Mouse (Mus musculus) ES-Bruce4 (cell line): ENCODE data around the gene Bcl2l13.

ENCODE experiments used
- CTCF ChIP-seq: IDR thresholded peaks from one replicate; pipeline ENCODE4 v1.8.1; 2011; ENCODE audit warnings: low read depth, low read length
- EP300 ChIP-seq: IDR thresholded peaks from 2 replicates; pipeline ENCODE4 v1.6.1; 2011; ENCODE audit warnings: low read depth, low read length; ENCODE audit not compliant: insufficient read depth

GRCm38 (mm10) chr6:120788904-120789303 lies 47.1 kb upstream of the Bcl2l13 start:
- no peak for TF ChIP-seq CTCF
- TF ChIP-seq EP300 = no peak
